Mouse (Mus musculus): ENCODE measurements at regions not wholly inside any gene's neighbourhood (a gene's known extent, or its start where the extent isn't known, plus 50 kb on each side); places are given as distances from the start of the nearest gene placed in this dataset.
A peak's percentile ranks its signal among the peaks of the same experiment; 100 is the strongest.

- Histone ChIP-seq H3K9ac (ENCODE audit: low read depth, low read length, severe bottlenecking) (no peak overlapping the region), H3K36me3 (ENCODE audit: control insufficient read depth, insufficient read depth, low read length) (no peaks in the 10 kb centered on the region), H3K9me3 (ENCODE audit: control insufficient read depth, low read length) (no peaks in the 10 kb centered on the region), H3K4me1 (ENCODE audit: control insufficient read depth, insufficient read depth, low read length) (peaks cover 7% of the 10 kb centered on the region; the same call in 1 of the 2 replicates), H3K4me2 (replicated peaks; ENCODE audit: low read depth, low read length, severe bottlenecking) (no peak overlapping the region), H3K27ac (replicated peaks; ENCODE audit: low read depth, low read length) (no peak overlapping the region), H3K4me3 (replicated peaks; ENCODE audit: low read length) (no peak overlapping the region), H3K27me3 (ENCODE audit: control insufficient read depth, insufficient read depth, low read length) (no peaks in the 10 kb centered on the region)
- ATAC-seq (ENCODE audit: low FRiP score, low read depth) = peak; percentile 42; the same call in 1 of the 2 replicates
- WGBS = 58% methylated on average over 8 of the region's 8 CpGs
- TF ChIP-seq POLR2A (IDR thresholded peaks at IDR 0.05; ENCODE audit: borderline replicate concordance, extremely low read depth, insufficient read depth, insufficient read length) = no peak
- DNase-seq (ENCODE audit: low spot score) = no peak
Observed at GRCm38 (mm10) chr15:67422277-67422953, 921.7 kb upstream of the Lrrc6 start.

- no peak for TF ChIP-seq POLR2A (IDR thresholded peaks at IDR 0.05; ENCODE audit: borderline replicate concordance, extremely low read depth, insufficient read depth, insufficient read length)
- Histone ChIP-seq H3K27me3 (ENCODE audit: control insufficient read depth, insufficient read depth, low read length) (no peaks in the 10 kb centered on the region), H3K27ac (replicated peaks; ENCODE audit: low read depth, low read length) (no peak overlapping the region), H3K4me2 (replicated peaks; ENCODE audit: low read depth, low read length, severe bottlenecking) (no peak overlapping the region), H3K9ac (ENCODE audit: low read depth, low read length, severe bottlenecking) (no peak overlapping the region), H3K4me3 (replicated peaks; ENCODE audit: low read length) (no peak overlapping the region), H3K4me1 (ENCODE audit: control insufficient read depth, insufficient read depth, low read length) (peaks cover 7% of the 10 kb centered on the region; the same call in 1 of the 2 replicates), H3K36me3 (ENCODE audit: control insufficient read depth, insufficient read depth, low read length) (no peaks in the 10 kb centered on the region), H3K9me3 (ENCODE audit: control insufficient read depth, low read length) (no peaks in the 10 kb centered on the region)
- ATAC-seq (ENCODE audit: low FRiP score, low read depth) = peak; percentile 66; the same call in 1 of the 2 replicates
- DNase-seq (ENCODE audit: low spot score) = peak; percentile 64
- WGBS = 20% methylated on average over 6 of the region's 6 CpGs
Observed at GRCm38 (mm10) chr15:67420776-67421175, 920.1 kb upstream of the Lrrc6 start.

GRCm38 (mm10) chr15:67419733-67420132, 919.0 kb upstream of the Lrrc6 start:
- Histone ChIP-seq H3K9me3 (ENCODE audit: control insufficient read depth, low read length) (no peaks in the 10 kb centered on the region), H3K27ac (replicated peaks; ENCODE audit: low read depth, low read length) (no peak overlapping the region), H3K4me2 (replicated peaks; ENCODE audit: low read depth, low read length, severe bottlenecking) (no peak overlapping the region), H3K9ac (ENCODE audit: low read depth, low read length, severe bottlenecking) (no peak overlapping the region), H3K4me3 (replicated peaks; ENCODE audit: low read length) (no peak overlapping the region), H3K4me1 (ENCODE audit: control insufficient read depth, insufficient read depth, low read length) (peaks cover 7% of the 10 kb centered on the region; the same call in 1 of the 2 replicates), H3K36me3 (ENCODE audit: control insufficient read depth, insufficient read depth, low read length) (no peaks in the 10 kb centered on the region), H3K27me3 (ENCODE audit: control insufficient read depth, insufficient read depth, low read length) (no peaks in the 10 kb centered on the region)
- WGBS = 95% methylated on average over 1 of the region's 1 CpGs
- no peak for DNase-seq (ENCODE audit: low spot score)
- TF ChIP-seq POLR2A (IDR thresholded peaks at IDR 0.05; ENCODE audit: borderline replicate concordance, extremely low read depth, insufficient read depth, insufficient read length) = no peak
- no peak; the same call in 1 of the 2 replicates for ATAC-seq (ENCODE audit: low FRiP score, low read depth)

DNA sequence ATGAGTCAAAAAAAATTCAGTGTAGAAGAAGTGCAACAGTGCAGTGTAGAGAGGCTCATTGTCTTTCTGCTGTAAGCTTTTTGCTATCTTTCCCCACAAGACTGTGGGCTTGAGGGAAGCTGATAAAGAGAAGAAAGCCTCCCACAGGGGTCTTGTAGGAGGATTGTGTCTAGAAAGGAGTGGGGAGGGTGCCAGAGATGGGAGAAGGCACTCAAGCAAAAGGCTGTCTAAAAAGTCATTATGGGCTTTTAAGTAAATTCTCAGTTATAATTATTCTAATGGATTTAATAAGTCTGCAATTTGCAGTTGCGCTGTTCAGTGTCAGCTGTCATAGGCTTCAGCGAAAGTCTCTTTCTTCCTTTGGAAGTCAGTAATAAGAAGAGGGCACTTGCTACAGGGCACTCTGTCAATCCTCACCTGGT, 917.0 kb upstream of the Lrrc6 start:
- no peaks in the 10 kb centered on the region for H3K36me3 ChIP-seq (ENCODE audit: control insufficient read depth, insufficient read depth, low read length)
- DNase-seq (ENCODE audit: low spot score) (no peak), ATAC-seq (ENCODE audit: low FRiP score, low read depth) (no peak)
- H3K4me2 ChIP-seq (replicated peaks; ENCODE audit: low read depth, low read length, severe bottlenecking) = no peak overlapping the region
- H3K27me3 ChIP-seq (ENCODE audit: control insufficient read depth, insufficient read depth, low read length) = no peaks in the 10 kb centered on the region
- no peak overlapping the region for H3K4me3 ChIP-seq (replicated peaks; ENCODE audit: low read length)
- 74% methylated on average over 2 of the region's 2 CpGs for WGBS
- H3K27ac ChIP-seq (replicated peaks; ENCODE audit: low read depth, low read length) = no peak overlapping the region
- TF ChIP-seq POLR2A (IDR thresholded peaks at IDR 0.05; ENCODE audit: borderline replicate concordance, extremely low read depth, insufficient read depth, insufficient read length) = no peak
- no peak overlapping the region for H3K9ac ChIP-seq (ENCODE audit: low read depth, low read length, severe bottlenecking)
- no peaks in the 10 kb centered on the region for H3K9me3 ChIP-seq (ENCODE audit: control insufficient read depth, low read length)
- H3K4me1 ChIP-seq (ENCODE audit: control insufficient read depth, insufficient read depth, low read length) = peaks cover 7% of the 10 kb centered on the region; the same call in 1 of the 2 replicates

GRCm38 (mm10) chr15:67415840-67416239, 915.1 kb upstream of the Lrrc6 start:
- no peak overlapping the region for H3K4me2 ChIP-seq (replicated peaks; ENCODE audit: low read depth, low read length, severe bottlenecking)
- no peak overlapping the region for H3K9ac ChIP-seq (ENCODE audit: low read depth, low read length, severe bottlenecking)
- ATAC-seq (ENCODE audit: low FRiP score, low read depth) (no peak), DNase-seq (ENCODE audit: low spot score) (no peak)
- no peaks in the 10 kb centered on the region for H3K9me3 ChIP-seq (ENCODE audit: control insufficient read depth, low read length)
- H3K36me3 ChIP-seq (ENCODE audit: control insufficient read depth, insufficient read depth, low read length) = no peaks in the 10 kb centered on the region
- 74% methylated on average over 2 of the region's 2 CpGs for WGBS
- TF ChIP-seq POLR2A (IDR thresholded peaks at IDR 0.05; ENCODE audit: borderline replicate concordance, extremely low read depth, insufficient read depth, insufficient read length) = no peak
- no peaks in the 10 kb centered on the region for H3K27me3 ChIP-seq (ENCODE audit: control insufficient read depth, insufficient read depth, low read length)
- no peak overlapping the region for H3K27ac ChIP-seq (replicated peaks; ENCODE audit: low read depth, low read length)
- peaks cover 4% of the 10 kb centered on the region; the same call in 1 of the 2 replicates for H3K4me1 ChIP-seq (ENCODE audit: control insufficient read depth, insufficient read depth, low read length)
- H3K4me3 ChIP-seq (replicated peaks; ENCODE audit: low read length) = no peak overlapping the region

Data from limb, embryonic 14.5 days (tissue).